Mouse (Mus musculus) left cerebral cortex, postnatal 25 days (tissue): ENCODE measurements at regions not wholly inside any gene's neighbourhood (a gene's known extent, or its start where the extent isn't known, plus 50 kb on each side); places are given as distances from the start of the nearest gene placed in this dataset.
A peak's percentile ranks its signal among the peaks of the same experiment; 100 is the strongest.
"Not testable (repeated sequence)": the region's sequence is repeated elsewhere in the genome, so short reads cannot be mapped to it uniquely, and the experiment has no call there.

Experiments
- DNase-seq, 2 experiments: peaks; one replicate each; pipeline ENCODE4 v3.0.0; 2022; ENCODE audit warnings: low spot score in 2 of 2, mixed read lengths in 1 of 2
- intact Hi-C: fragments of 180-260 bp; cut with DNase I; formaldehyde crosslinking; loops from one replicate; pipeline ENCODE4 v1.15.1; 2025

- intact Hi-C loops = no loop called here
- DNase-seq = no peak
Observed at GRCm38 (mm10) chr3:8310379-8311128, 1299.3 kb downstream of the Zfp704 start.

- intact Hi-C loops = no loop called here
- no peak for DNase-seq
Observed at GRCm38 (mm10) chr3:8307296-8307695, 1302.6 kb downstream of the Zfp704 start.

- no peak for DNase-seq
- intact Hi-C loops = no loop called here
Observed at GRCm38 (mm10) chr3:8304784-8305183, 1305.1 kb downstream of the Zfp704 start.

GRCm38 (mm10) chr3:8293036-8293435, 1316.8 kb downstream of the Zfp704 start:
- peak; percentile 25 to 89 for DNase-seq
- intact Hi-C loops = loop anchor here (5.0 to 10.0 kb wide), 2 partner anchors 219 to 238 kb away; no protein-coding TSS in a partner anchor

- intact Hi-C loops = no loop called here
- DNase-seq = no peak
Observed at GRCm38 (mm10) chr3:8289558-8289957, 1320.3 kb downstream of the Zfp704 start.

- no peak for DNase-seq
- intact Hi-C loops = no loop called here
Observed at GRCm38 (mm10) chr3:8288437-8288836, 1321.4 kb downstream of the Zfp704 start.

GRCm38 (mm10) chr3:8284655-8285428, 1325.0 kb downstream of the Zfp704 start:
- intact Hi-C loops = no loop called here
- DNase-seq = no peak

- intact Hi-C loops = no loop called here
- no peak for DNase-seq
Observed at GRCm38 (mm10) chr3:8282411-8282810, 1327.5 kb downstream of the Zfp704 start.

GRCm38 (mm10) chr3:8276661-8277060, 1333.2 kb downstream of the Zfp704 start:
- intact Hi-C loops = no loop called here
- DNase-seq = no peak

GRCm38 (mm10) chr3:8270935-8271298, 1339.0 kb downstream of the Zfp704 start:
- DNase-seq = no peak
- intact Hi-C loops = no loop called here

GRCm38 (mm10) chr3:8270009-8270934, 1339.6 kb downstream of the Zfp704 start:
- intact Hi-C loops = no loop called here
- DNase-seq = no peak

- no peak for DNase-seq
- intact Hi-C loops = no loop called here
Observed at GRCm38 (mm10) chr3:8265783-8266182, 1344.1 kb downstream of the Zfp704 start.

GRCm38 (mm10) chr3:8264366-8265033, 1345.4 kb downstream of the Zfp704 start:
- no peak for DNase-seq
- intact Hi-C loops = no loop called here

- peak in 1 of 2 experiments; percentile 20 for DNase-seq
- intact Hi-C loops = no loop called here
Observed at GRCm38 (mm10) chr3:8257293-8257692, 1352.6 kb downstream of the Zfp704 start.

- DNase-seq = peak in 1 of 2 experiments; percentile 16
- intact Hi-C loops = no loop called here
Observed at GRCm38 (mm10) chr3:8252311-8252710, 1357.6 kb downstream of the Zfp704 start.

- intact Hi-C loops = no loop called here
- no peak for DNase-seq
Observed at GRCm38 (mm10) chr3:8248911-8249310, 1361.0 kb downstream of the Zfp704 start.

- peak; percentile 50 to 65 for DNase-seq
- intact Hi-C loops = not testable (repeated sequence)
Observed at GRCm38 (mm10) chr3:8245822-8246221, 1364.1 kb downstream of the Zfp704 start.

- intact Hi-C loops = not testable (repeated sequence)
- peak; percentile 22 to 37 for DNase-seq
Observed at GRCm38 (mm10) chr3:8245195-8245789, 1364.6 kb downstream of the Zfp704 start.
